Mouse (Mus musculus) MEL (cell line): Measurements from ENCODE around the gene Zbtb7a. TPM values are rescaled to one million over a fixed set of nuclear protein-coding genes. Genes with fewer than 3 reads are reported as not detected.

ENCODE experiments used
- DNase-seq: peaks from one replicate; pipeline ENCODE4 v3.0.0; 2011; ENCODE audit warnings: low read depth, low spot score
- H3K27ac ChIP-seq: 2 replicates; pipeline ENCODE4 v1.5.1; 2012; ENCODE audit warnings: low read depth, mild to moderate bottlenecking, control low read depth, low read length, moderate library complexity; ENCODE audit not compliant: control insufficient read depth
- H3K27me3 ChIP-seq, 2 experiments: fragments of 150-350 bp in 1 of 2; sonication (generic) in 1 of 2; 2 replicates each; pipeline ENCODE4 v1.6.1; 2012; ENCODE audit warnings: low read length in 2 of 2, mild to moderate bottlenecking in 2 of 2, improper control_type of control experiment in 1 of 2, moderate library complexity in 1 of 2; ENCODE audit not compliant: insufficient read depth in 2 of 2, control insufficient read depth in 1 of 2
- H3K36me3 ChIP-seq, 2 experiments: 2 replicates each; pipeline ENCODE4 v1.6.1; 2012 to 2014; ENCODE audit warnings: low read length in 2 of 2, improper control_type of control experiment in 1 of 2, inconsistent platforms in 1 of 2, mild to moderate bottlenecking in 1 of 2; ENCODE audit not compliant: insufficient read depth in 2 of 2, control insufficient read depth in 1 of 2
- H3K4me1 ChIP-seq, 2 experiments: fragments of 150-350 bp in 1 of 2; sonication (generic) in 1 of 2; 2 replicates each; pipeline ENCODE4 v1.6.1; 2012; ENCODE audit warnings: low read length in 2 of 2, improper control_type of control experiment in 1 of 2, mild to moderate bottlenecking in 1 of 2; ENCODE audit not compliant: insufficient read depth in 2 of 2, control insufficient read depth in 1 of 2
- H3K4me3 ChIP-seq, 2 experiments: fragments of 150-350 bp in 1 of 2; sonication (generic) in 1 of 2; 2 replicates each; pipeline ENCODE4 v1.5.1; 2012; ENCODE audit warnings: low read depth in 2 of 2, low read length in 2 of 2, mild to moderate bottlenecking in 2 of 2, moderate library complexity in 2 of 2, control low read depth in 1 of 2, improper control_type of control experiment in 1 of 2; ENCODE audit not compliant: control insufficient read depth in 1 of 2, insufficient read depth in 1 of 2
- H3K79me2 ChIP-seq: 2 replicates; pipeline ENCODE4 v1.6.1; 2012; ENCODE audit warnings: mild to moderate bottlenecking, low read length, moderate library complexity; ENCODE audit not compliant: control insufficient read depth, poor library complexity, insufficient read depth
- H3K9ac ChIP-seq: 2 replicates; pipeline ENCODE4 v1.6.1; 2012; ENCODE audit warnings: low read depth, mild to moderate bottlenecking, control low read depth, low read length, moderate library complexity; ENCODE audit not compliant: control insufficient read depth, poor library complexity, severe bottlenecking
- H3K9me3 ChIP-seq: fragments of 150-350 bp; sonication (generic); replicated peaks from 2 replicates; pipeline ENCODE4 v1.6.1; 2012; ENCODE audit warnings: mild to moderate bottlenecking, low read length, improper control_type of control experiment, moderate library complexity; ENCODE audit not compliant: insufficient read depth
- CHD1 ChIP-seq: IDR thresholded peaks from 2 replicates; pipeline ENCODE4 v1.6.1; 2012; ENCODE audit warnings: low read depth, mild to moderate bottlenecking, inconsistent platforms, low read length, improper control_type of control experiment
- CHD2 ChIP-seq: IDR thresholded peaks from 2 replicates; pipeline ENCODE4 v1.6.1; 2011; ENCODE audit warnings: low read length, improper control_type of control experiment
- ELF1 ChIP-seq: IDR thresholded peaks from 2 replicates; pipeline ENCODE4 v1.6.1; 2014; ENCODE audit warnings: low read depth, mild to moderate bottlenecking, inconsistent platforms, low read length, improper control_type of control experiment, moderate library complexity
- EP300 ChIP-seq, 2 experiments: IDR thresholded peaks; 2 replicates each; pipeline ENCODE4 v1.6.1; 2011; ENCODE audit warnings: improper control_type of control experiment in 2 of 2, low read length in 2 of 2, low read depth in 1 of 2, mild to moderate bottlenecking in 1 of 2
- ETS1 ChIP-seq: IDR thresholded peaks from 2 replicates; pipeline ENCODE4 v1.6.1; 2012; ENCODE audit warnings: low read depth, mild to moderate bottlenecking, inconsistent platforms, low read length, improper control_type of control experiment, moderate library complexity
- GABPA ChIP-seq: IDR thresholded peaks from 2 replicates; pipeline ENCODE4 v1.6.1; 2012; ENCODE audit warnings: low read depth, mild to moderate bottlenecking, inconsistent platforms, low read length, improper control_type of control experiment, moderate library complexity
- GATA1 ChIP-seq: IDR thresholded peaks from 2 replicates; pipeline ENCODE4 v1.6.1; 2011; ENCODE audit warnings: low read depth, low read length, improper control_type of control experiment
- HCFC1 ChIP-seq: IDR thresholded peaks from 2 replicates; pipeline ENCODE4 v1.6.1; 2012; ENCODE audit warnings: low read depth, mild to moderate bottlenecking, inconsistent platforms, low read length, improper control_type of control experiment, moderate library complexity
- JUND ChIP-seq: IDR thresholded peaks from 2 replicates; pipeline ENCODE4 v1.6.1; 2011; ENCODE audit warnings: low read depth, mild to moderate bottlenecking, improper control_type of control experiment, low read length
- KAT2A ChIP-seq: conservative IDR thresholded peaks from 2 replicates; pipeline ENCODE4 v1.6.1; 2012; ENCODE audit warnings: low read depth, low read length, improper control_type of control experiment, inconsistent platforms
- MAFK ChIP-seq: IDR thresholded peaks from 2 replicates; pipeline ENCODE4 v1.6.1; 2011; ENCODE audit warnings: low read depth, mild to moderate bottlenecking, low read length, improper control_type of control experiment, borderline replicate concordance
- MAX ChIP-seq: IDR thresholded peaks from 2 replicates; pipeline ENCODE4 v1.6.1; 2011; ENCODE audit warnings: low read length, improper control_type of control experiment
- MEF2A ChIP-seq: IDR thresholded peaks from 2 replicates; pipeline ENCODE4 v1.6.1; 2014; ENCODE audit warnings: low read depth, mild to moderate bottlenecking, inconsistent platforms, low read length, improper control_type of control experiment; ENCODE audit not compliant: poor library complexity, insufficient replicate concordance, severe bottlenecking; ENCODE audit errors: extremely low read depth
- MXI1 ChIP-seq: IDR thresholded peaks from 2 replicates; pipeline ENCODE4 v1.6.1; 2011; ENCODE audit warnings: mild to moderate bottlenecking, low read depth, low read length, improper control_type of control experiment
- MYC ChIP-seq: IDR thresholded peaks from 2 replicates; pipeline ENCODE4 v1.6.1; 2011; ENCODE audit warnings: low read depth, mild to moderate bottlenecking, low read length, improper control_type of control experiment, moderate library complexity
- NELFE ChIP-seq: IDR thresholded peaks from 2 replicates; pipeline ENCODE4 v1.6.1; 2011; ENCODE audit warnings: low read depth, low read length, improper control_type of control experiment
- POLR2AphosphoS2 ChIP-seq: IDR thresholded peaks from 2 replicates; pipeline ENCODE4 v1.6.1; 2011; ENCODE audit warnings: low read length, improper control_type of control experiment
- RAD21 ChIP-seq: IDR thresholded peaks from 2 replicates; pipeline ENCODE4 v1.6.1; 2011; ENCODE audit warnings: mild to moderate bottlenecking, low read depth, low read length, improper control_type of control experiment
- RCOR1 ChIP-seq: IDR thresholded peaks from 2 replicates; pipeline ENCODE4 v1.6.1; 2012; ENCODE audit warnings: low read depth, mild to moderate bottlenecking, inconsistent platforms, low read length, improper control_type of control experiment
- SIN3A ChIP-seq: IDR thresholded peaks from 2 replicates; pipeline ENCODE4 v1.6.1; 2012; ENCODE audit warnings: low read length, improper control_type of control experiment, inconsistent platforms
- USF1 ChIP-seq: IDR thresholded peaks from 2 replicates; pipeline ENCODE4 v1.6.1; 2014; ENCODE audit warnings: low read depth, mild to moderate bottlenecking, inconsistent platforms, low read length, improper control_type of control experiment, moderate library complexity
- polyA plus RNA-seq, 2 experiments: library from polyadenylated mRNA; stranded (reverse) in 1 of 2; unstranded in 1 of 2; fragments of >175 nt in 1 of 2; fragments of >200 nt in 1 of 2; gene quantifications; 2 replicates each; pipeline versions ENCODE4 v1.2.1 to v1.2.4; 2012; ENCODE audit warnings: low replicate concordance in 2 of 2, low read depth in 1 of 2; ENCODE audit not compliant: insufficient read length in 2 of 2, insufficient read depth in 1 of 2, missing spikeins in 1 of 2
- total RNA-seq: library from RNA; depleted of rRNA; stranded (reverse); fragments of 300-350 nt; gene quantifications from 2 replicates; pipeline ENCODE4 v1.2.3, GENCODE M21; 2012

Zbtb7a gene
- total and polyA plus RNA-seq, 3 experiments = 25.3 to 45.4 (median 40.6) TPM

DNA sequence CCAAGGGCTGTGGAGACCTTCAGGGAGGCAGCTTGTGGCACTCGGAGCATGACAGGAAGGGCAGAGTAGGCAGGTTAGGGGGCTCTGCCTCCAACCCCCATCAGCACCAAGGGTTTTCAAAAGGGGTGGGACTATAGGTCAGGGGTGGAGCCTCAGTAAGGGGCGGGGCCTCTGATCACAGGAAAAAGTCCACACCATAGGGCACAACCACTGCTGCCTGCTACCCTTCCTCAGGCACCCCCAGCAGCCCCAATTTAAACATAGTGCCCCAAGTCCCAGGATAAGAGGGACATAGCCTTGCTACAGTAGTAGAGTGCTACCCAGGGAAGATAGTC is 27.3 kb downstream of the Zbtb7a start:
- H3K4me1 ChIP-seq = peaks cover 0 to 4% of the 10 kb centered on the region in 2 experiments; a peak in 1 of 4 replicates
- DNase-seq = no peak
- no peak overlapping the region for H3K9ac ChIP-seq
- no peak overlapping the region for H3K27ac ChIP-seq
- peaks cover 0 to 2% of the 10 kb centered on the region in 2 experiments; a peak in 3 of 4 replicates for H3K36me3 ChIP-seq
- no peak for TF ChIP-seq USF1
- no peak for TF ChIP-seq GATA1
- TF ChIP-seq ETS1 = no peak
- no peak for TF ChIP-seq MEF2A
- TF ChIP-seq RAD21 = no peak
- H3K4me3 ChIP-seq = no peak overlapping the region
- H3K9me3 ChIP-seq = no peaks in the 10 kb centered on the region
- H3K79me2 ChIP-seq = peaks cover 28% of the 10 kb centered on the region
- no peaks in the 10 kb centered on the region for H3K27me3 ChIP-seq

DNA sequence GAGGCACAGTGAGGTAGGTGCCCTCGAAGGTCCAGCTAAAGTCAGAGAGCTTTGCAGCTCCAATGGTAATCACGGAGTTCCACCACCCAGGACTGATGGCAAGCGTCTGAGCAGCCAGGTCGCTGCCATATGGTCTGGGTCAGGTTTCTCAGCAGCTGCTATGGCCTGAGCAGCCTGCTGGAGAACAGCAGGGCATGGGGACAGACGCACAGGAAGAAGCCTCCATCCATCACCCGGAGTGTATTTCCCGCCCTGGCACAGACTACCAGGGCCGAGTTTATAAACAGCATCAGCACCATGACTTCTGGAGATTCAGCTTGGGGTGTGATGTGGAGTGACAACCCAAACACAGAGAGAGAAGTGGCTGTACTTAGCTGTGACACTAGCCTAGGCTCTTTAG is 30.1 kb downstream of the Zbtb7a start:
- Histone ChIP-seq H3K27ac (no peak overlapping the region), H3K9ac (no peak overlapping the region), H3K9me3 (no peaks in the 10 kb centered on the region), H3K79me2 (peaks cover 31% of the 10 kb centered on the region), H3K27me3 (no peaks in the 10 kb centered on the region), H3K4me3 (no peak overlapping the region), H3K4me1 (peaks cover 0 to 4% of the 10 kb centered on the region in 2 experiments; a peak in 1 of 4 replicates), H3K36me3 (peaks cover 2 to 3% of the 10 kb centered on the region in 2 experiments; a peak in 3 of 4 replicates)
- no peak for TF ChIP-seq SIN3A
- no peak for TF ChIP-seq MAX
- TF ChIP-seq MYC = no peak
- TF ChIP-seq HCFC1 = no peak
- TF ChIP-seq POLR2AphosphoS2 = no peak
- no peak for TF ChIP-seq CHD2
- no peak for TF ChIP-seq RCOR1
- TF ChIP-seq NELFE = no peak
- no peak for TF ChIP-seq ELF1
- TF ChIP-seq MXI1 = no peak
- no peak for TF ChIP-seq CHD1
- TF ChIP-seq GABPA = no peak
- TF ChIP-seq MAFK = no peak
- TF ChIP-seq JUND = no peak
- no peak for TF ChIP-seq KAT2A
- no peak for TF ChIP-seq EP300 (IDR thresholded peaks at IDR 0.05; ENCODE audit: low read depth in 1 of 2, low read length in 2 of 2)
- TF ChIP-seq USF1 = no peak
- no peak for DNase-seq
